Mouse (Mus musculus): Measurements from ENCODE around the gene H13.

Gene H13

DNA sequence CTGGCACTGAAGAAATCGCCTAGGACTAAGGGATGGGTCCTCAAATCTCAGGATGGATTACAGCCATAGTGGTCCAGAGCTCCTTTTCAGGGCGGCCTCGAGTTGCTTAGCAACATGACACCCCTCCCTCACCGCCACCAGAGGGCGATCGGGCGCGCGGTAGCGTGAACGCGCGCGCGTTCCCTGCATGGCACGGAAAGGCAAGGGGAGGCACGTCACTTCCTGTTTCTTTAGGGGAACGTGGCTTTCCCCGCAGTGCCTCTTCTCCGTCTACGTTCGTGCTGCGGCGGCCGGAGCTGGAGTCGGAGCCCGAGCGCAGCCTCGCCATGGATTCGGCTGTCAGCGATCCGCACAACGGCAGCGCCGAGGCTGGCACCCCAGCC is at the start of gene H13:
Gene H13 (plus strand): TSS at position 206 of the 383 bp plus-strand sequence.
- peak; percentile 91 to 95 for DNase-seq

DNA sequence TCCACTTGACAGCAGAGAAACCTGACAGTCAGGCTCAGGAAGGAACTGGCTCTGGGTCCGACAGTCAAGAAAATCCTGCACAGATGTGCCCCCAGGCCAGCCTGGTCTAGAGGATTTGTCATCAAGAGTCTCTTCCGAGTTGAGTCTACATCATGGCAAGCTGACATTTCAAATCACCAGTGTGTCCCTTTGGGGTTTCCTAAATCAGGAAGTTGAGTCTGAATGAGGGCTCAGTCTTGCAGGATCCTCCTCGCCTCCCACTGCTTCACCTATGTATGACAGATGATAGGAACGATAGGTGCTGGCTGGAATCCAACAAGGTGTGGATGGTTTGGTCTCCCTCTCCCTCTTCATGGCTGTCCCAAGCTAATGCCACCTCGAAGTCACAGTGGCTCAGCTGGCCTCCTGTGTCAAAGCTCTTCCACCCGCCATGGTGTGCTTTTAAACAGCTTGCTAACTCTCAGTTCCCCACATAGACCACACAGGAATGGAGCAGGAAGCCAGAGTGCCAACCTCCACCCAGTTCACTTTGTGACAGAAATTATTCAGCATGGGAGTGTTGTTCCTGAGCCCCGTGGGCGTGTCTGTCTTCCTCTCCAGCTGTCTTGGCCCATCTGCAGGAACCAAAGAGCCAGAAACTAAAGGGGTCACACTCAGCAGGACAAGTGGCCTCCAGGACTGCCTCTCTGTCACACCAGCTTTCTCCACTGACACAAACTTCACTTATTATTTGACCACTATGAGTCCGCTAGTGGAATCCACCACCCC is 48.7 kb upstream of the H13 start:
- DNase-seq = peak in 1 of 2 experiments; percentile 61

DNA sequence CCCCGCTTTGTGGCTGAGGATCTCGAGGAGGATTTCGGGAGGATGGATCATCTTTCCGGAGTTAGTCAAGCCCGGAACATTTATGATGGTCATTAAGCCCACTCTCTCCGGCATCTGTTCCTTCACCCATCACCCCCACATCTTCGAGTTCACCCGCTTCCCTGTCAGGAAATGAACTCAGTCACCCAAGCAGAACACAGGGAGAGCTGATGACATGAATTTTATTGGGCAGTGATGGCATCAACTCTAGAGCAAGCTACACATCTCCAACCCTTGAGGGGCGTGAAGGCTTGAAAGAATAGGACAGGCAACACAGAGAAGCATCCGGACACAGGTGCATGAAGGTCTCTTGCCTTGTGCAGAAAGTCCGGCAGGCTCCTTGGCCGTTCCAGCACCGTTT is 47.1 kb upstream of the H13 start:
- no peak for DNase-seq

DNA sequence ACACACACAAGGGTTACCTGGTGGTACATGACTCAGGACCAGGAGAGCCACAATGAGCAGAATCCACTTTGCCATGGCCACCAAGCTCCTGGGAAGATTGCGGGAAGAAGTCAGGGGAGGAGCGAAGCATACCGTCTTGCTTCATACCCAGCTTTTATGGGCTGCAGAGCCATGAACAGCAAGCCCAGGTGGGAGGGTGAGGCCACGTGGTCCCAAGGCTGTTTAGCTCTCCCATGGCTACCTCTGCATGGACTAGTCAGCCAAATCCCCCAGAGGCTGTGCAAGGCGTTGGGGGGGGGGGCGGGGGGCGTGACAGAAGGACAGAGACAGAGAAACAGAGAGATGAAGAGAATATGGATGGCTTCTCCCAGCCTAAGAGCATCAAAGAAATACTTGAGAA is 46.3 kb upstream of the H13 start, which contains the start of gene Defb25:
Gene Defb25 (minus strand): TSS at position 101 of the 400 bp plus-strand sequence.
- no peak for DNase-seq

DNA sequence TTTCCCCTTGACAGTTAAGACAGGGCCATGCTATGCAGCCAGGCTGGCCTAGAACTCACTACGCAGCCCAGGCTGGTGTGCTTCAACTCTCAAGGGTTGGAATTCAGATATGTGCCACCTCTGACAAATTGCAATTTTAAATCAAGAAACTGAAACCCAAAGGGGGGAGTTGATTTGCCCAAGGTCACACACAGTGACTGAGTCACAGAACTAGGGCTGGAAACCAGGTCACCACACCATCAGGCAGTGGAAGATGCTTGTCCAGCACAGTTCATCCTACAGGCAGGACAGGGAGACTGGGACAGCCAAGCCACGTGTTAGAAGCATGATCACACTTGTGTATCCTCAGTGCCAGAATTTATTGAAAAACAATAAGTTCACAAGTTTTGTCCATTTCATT is 44.7 kb upstream of the H13 start:
- no peak for DNase-seq

DNA sequence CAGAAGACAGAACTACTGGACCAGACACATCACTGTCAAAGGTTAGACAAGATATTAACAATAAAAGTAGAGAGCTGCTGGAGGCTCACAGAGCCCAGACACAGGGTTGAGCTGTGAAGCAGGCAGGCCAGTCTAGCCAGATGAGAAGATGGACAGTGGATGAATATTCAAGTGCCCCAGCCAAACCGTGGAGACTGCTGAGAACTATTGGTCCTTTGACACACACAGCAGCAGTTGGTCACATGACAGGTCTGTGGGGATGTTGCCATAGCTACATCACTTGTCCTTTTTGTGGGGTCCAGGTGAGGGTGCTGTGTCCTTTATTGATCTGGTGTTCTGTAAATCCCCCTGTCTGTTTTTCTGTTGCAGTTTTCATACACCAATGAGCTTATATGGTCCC is 44.0 kb upstream of the H13 start:
- DNase-seq = no peak

DNA sequence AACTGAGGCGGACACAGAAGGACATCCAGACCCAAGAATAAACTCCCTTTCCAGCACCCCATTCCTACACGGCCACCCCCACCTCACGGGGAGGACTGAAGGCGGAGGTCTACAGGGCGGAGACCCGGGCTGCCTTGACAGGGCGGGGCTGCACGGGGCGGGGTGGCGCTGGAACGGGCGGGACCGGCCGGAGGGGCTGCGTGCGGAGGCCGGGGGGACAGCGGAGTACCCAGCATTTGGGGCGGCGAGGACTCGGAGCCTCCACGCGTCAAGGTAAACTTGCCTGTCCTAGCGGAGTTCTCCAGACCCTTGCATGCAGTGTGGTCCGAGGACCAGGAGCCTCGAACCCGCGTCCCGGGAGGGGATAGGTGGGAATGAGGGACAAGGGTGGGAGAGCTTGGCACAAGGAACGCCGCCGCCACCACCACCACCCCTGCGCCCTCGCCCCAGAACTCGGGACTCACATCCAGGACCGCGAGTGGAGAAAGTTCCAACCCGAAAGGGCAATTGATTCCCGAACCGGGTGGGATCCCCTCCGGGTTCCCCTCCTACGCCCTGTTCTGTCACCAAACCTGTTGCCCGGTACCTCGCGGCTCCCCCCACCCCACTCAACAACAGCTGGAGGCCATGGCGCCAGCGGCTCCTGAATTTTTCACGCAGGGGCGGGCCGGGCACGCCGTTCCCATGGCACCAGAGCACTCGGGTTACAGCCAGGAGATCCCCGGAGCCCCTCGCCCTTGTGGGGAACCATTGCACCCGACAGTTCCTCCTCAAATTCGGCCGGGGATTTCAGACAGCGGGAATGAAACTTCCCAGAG is 42.3 kb upstream of the H13 start, which contains the start of gene Rem1:
Gene Rem1 (plus strand): TSS at position 178 of the 818 bp plus-strand sequence.
- DNase-seq = peak; percentile 41 to 66

DNA sequence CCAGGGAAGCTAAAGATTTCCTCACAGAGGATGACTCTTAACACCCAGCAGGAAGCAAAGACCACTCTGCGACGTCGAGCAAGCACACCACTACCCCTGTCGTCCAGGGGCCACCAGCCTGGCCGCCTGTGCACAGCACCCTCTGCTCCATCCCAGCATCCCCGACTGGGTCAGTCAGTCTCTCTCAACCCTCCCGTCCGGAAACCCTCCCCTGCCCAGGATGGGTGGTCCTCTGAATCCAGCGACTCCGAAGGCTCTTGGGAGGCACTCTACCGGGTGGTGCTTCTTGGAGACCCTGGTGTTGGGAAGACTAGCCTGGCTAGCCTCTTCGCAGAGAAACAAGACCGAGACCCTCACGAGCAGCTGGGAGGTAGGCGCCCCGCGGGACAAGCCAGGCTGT is 41.2 kb upstream of the H13 start:
- peak; percentile 42 to 61 for DNase-seq

DNA sequence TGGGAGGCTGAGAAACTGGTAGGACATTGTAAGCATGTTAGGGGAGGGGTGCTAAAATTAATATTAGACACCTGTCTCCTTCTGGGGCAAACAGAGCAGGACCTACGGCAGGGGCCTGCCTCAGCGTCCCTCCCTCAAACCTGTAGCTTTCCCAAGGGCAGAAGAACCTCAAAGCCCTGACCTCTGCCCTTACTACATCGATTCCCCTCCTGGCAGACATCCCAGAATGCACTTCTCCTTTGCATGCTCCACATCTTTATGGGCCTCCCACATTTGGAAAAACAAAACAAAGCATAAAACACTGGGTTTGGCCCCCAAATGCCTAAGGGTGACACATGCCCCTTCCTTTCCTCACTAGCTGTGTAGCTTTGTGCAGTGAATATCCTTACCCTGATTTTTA is 40.0 kb upstream of the H13 start:
- DNase-seq = no peak

DNA sequence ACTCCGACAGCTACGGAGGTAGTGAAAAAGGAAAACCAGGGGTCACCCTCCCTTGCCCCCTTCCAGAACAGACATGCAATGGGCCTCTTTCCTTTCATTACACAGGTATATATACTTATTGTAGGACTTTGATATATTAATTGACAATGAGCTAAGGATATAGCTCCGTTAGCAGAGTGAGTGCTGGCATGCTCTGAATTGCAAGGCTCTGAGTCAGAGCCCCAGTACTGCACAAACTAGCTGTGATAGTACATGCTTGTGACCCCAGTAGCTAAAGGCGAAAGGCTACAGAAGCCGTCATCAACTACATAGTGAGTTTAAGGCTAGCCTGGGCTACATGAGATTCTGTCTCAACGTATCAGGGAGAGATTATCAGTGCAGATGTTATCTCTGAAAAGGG is 39.4 kb upstream of the H13 start:
- no peak for DNase-seq

DNA sequence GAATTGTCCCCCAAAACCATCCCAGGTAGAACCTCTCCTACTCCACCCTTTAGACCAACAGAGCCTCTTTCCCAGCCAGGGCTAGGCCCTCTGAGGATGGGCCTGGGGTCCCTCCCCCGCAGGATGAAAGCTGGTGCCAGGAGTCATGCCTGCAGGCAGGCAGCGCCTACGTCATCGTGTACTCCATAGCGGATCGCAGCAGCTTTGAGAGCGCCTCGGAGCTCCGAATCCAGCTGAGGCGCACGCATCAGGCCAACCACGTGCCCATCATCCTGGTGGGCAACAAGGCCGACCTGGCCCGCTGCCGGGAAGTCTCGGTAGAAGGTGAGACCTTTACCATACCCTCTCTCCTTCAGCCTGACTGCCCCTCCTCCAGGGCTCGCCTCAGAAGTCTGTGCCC is 35.9 kb upstream of the H13 start:
- DNase-seq = no peak

DNA sequence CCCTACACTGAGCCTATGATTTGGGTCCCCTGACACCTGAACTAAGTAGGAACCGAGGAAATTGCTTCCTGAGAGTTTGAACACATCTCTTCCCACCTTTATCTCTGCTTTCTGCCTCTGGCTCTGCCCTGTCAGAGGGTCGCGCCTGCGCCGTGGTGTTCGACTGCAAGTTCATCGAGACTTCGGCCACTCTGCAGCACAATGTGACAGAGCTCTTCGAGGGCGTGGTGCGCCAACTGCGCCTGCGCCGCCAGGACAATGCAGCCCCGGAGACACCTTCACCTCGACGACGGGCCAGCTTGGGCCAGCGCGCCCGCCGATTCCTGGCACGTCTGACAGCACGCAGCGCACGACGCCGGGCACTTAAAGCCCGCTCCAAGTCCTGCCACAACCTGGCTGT is 35.0 kb upstream of the H13 start:
- DNase-seq = no peak

DNA sequence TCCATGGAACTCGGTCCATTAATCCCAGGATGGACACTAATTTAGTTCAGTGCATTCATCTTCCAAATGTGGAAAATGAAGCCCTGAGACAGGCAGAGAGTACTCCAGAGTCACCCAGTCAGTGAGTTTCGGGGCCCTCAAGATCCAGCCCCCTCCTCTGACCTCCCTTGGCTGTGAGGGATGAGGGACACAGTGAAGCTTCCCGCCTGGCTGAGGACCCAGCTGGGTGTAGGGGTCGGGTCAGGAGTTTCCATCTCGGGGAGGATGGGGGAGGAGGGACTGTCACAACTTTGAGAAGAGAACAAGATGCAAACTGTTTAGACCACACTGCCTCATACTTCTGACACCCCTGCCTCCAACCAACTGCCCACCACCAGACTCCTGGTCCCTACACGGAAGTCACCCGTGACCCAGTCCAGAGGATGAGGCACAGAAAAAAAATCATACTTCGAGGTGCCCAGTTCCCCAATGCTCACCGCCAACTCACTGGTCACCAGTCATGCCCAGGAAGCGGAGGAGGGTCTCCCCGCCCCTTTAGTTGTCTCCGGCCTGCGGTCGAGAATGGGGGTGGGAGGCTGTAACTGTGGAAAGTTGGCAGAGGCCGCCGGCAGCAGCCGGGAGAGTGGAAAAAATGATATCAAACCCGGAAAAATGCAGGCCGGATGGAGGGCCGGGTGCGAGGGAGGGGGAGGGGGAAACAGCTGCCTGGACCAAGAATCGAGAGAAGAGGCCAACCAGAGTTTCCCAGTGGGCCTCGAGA is 32.8 kb upstream of the H13 start:
- peak; percentile 82 to 91 for DNase-seq

DNA sequence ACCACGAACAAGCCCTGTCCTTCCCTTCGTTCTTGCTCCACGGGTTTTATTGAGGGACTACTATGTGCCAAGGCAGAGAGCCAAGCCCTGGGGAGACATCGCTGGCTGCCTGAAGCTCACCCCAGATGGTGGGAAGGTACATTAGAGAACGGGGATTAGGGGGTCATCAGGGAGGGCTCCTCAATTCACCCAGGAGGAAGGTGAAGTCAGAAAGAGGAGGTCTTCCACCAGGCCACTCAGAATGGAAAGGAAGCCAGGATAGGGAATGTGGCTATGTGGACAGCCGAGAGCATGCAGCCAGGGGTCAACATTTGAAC is 32.3 kb upstream of the H13 start:
- no peak for DNase-seq

DNA sequence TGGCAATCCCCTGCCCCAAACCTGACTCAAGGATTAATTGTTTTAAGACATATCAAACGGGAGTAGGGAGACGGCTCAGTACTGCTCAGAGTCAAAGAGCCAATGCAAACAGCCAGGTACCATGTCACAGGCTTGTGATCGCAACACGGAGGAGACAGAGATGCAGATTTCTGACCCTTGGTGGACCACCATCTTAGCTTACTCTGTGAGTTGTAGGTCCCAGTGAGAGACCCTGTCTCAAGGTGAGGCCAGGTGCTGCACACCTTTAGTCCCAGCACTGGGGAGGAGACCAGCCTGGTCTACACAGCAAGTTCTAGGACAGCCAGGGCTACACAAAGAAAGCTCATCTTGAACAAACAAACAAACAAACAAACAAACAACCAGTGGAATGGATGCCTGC is 31.9 kb upstream of the H13 start:
- no peak for DNase-seq

DNA sequence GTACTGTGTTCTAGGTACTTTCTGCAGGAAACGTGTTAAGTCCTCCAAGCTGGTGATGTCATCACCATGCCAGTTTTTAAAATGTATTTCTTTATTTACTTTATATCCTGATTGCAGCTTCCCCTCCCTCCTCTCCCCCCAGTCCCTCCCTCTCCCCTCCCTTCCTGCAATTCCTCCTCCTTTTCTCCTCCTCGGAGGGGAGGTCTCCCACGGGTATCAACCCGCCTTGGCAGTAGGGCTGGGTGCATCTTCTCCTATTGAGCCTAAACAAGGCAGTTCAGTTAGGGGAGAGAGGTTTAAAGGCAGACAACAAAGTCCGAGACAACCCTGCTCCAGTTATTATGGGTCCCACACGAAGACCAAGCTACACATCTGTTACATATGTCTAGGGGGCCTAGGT is 30.4 kb upstream of the H13 start:
- DNase-seq = no peak

DNA sequence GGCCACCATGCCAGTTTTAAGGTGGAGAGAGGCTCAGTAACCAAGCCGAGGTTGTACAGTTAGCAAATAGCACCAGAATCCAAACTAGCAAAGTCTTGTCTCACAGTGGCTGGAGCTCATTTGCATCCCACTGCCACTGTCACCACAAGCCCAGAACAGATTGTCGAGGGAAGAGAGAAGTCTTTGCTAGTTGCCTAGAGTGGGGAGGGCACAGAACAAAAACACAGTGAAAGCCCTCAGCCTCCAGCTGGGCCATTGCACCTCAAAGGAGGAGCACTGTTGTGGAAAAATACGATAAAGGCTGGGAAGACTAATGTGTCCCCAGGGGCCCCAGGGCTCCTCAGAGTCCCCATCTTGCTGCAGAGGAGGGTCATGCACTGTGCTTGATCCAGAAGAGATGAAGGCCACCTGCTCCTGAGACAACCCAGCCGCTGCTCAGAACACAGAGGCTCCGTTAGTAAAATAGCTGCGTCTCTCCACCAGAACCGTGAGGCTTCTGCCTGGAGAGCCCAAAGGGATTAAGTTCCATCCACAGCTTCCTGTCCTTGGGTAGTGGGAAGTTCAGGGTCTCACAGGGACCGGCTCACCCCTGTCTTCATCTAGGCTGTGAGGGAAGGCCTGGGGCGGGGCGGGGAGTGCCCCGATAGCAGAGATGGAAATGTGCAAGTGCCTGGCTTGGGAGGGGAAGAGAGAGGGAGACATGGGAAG is 29.7 kb upstream of the H13 start:
- peak; percentile 68 to 82 for DNase-seq

DNA sequence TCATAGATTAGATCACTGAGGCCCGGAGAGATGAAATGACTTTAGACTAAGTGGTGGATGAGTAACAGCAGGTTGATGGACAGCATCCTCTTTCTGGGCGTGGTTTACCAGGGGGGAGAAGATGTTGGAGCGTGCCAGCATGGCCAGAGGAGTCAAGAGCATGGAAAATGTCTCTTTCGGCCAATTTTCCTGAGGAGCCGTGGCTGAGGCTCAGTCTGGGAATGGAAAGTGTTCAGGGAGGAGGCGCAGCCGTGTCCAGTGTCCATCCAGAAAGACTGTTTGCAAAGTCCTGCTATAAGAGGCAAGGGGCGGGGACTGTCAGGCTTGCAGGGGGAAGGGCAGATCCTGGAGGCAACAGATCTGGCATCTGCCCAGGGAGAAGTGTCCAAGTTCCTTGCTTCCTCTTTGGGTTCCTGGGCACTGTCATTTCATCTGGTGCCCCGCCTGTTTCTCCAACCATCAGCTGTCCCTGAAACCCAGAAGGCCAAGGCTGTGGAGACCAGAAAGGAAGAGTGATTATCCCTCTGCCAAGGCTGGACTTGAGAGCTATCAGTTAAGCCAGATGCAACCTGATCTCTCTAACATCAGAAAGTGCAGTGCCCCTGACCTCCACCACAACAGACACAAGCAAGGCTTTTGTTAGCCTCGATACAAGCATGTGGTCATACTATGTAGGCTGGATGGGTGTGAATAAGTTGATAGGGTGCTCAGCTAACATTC is 16.2 kb upstream of the H13 start:
- DNase-seq = peak; percentile 75 to 81

DNA sequence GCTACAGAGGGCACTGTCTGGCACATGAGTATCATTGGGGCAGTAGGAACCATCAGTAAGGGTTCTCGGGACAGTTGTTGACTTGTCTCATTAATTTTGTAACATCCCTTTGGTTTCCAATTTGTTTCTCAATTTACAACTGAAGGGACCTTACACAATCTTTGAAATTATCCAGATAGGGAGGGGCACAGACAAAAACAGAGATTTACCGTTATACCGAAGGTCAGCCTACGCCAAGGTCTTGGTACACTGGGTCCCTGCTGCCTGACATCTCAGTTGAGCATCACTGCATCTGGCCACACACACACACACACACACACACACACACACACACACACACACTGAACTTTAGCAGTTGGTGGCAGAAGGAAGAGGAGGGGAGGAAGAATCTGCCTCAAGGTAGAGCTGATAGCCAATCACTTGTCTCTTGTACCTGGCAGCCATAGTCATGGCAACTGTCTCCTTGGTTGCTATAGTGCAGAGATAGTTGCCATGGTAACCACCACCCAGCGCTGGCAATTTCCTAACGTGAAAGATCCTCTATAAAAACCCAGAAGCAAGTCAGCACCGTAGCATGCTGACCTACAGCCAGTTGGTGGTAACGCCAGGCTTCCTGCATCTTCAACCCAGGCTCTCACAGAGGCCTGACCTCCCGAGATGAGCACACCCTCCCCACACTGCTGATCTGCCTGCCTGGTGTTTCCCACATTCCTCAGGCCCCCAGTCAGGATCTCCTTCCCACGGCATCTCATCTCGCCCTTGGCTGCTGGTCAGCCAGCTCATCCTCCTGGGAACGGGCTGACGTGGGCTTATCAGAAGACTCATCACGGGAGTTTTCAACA is 15.2 kb upstream of the H13 start:
- DNase-seq = peak in 1 of 2 experiments; percentile 69

DNA sequence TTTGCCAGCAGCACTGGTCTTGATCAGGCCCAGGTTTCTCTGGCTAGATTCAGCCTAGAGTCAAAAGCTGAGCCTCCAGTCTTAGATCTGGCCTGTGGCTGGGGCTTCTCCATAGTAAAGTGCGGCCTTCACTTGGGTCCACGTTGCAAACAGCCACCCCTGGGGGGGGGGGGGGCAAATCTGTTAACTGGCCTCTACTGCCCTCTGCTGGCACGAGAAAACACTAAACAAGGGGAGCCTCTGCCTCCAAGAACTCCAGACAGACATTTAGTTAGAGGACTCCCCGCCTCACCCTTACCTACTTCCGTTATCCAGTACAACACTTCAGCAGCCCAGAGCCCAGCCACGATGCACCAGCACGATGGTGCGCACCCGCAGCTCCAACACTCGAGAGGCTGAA is 11.9 kb upstream of the H13 start:
- peak; percentile 42 to 74 for DNase-seq

DNA sequence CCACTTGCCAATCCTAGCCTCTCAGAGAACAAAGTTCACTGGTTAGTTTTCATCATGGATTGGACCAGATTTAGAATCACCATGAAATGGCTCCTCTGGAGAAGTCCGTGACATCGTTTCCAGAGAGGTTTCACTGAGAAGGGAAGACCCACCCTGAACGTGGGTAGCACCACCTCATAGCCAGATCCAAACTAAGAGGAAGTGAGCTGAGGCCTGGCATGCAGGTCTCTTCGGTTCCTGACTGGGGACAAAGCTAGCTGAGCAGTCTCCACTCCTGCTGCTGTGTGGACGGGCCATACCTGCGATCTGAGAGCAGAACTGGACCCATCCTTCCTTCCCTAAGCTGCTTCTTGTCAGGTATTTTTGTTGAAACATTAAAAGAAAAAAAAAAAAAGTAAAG is 8.1 kb upstream of the H13 start:
- no peak for DNase-seq
